Mouse (Mus musculus): Measurements from ENCODE around the gene Olfr1173. TPM values are rescaled to one million over a fixed set of nuclear protein-coding genes. Genes with fewer than 3 reads are reported as not detected.

Gene Olfr1173
- not detected for total RNA-seq (2021)
- long read RNA-seq, experiment 1: 0 reads
- long read RNA-seq, experiment 2: 0 reads

DNA sequence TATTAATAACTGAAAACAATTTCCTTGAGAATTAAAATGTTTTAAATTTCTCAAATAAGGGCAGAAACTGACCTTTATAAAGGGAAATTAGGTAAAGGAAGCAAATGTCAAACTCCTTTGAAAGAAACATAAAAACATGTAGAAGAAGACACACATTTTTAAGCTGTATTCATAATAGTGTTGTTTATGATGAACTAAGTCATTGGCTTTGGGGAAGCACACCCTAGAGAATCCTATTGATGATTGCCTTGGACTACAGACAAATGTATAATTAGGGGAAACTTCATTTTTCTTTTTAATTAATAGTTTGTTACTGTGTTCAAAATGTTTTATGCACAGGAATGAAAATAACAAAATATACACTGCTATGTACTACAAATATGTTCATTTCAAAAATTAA is at the start of gene Olfr1173:
TSS of gene Olfr1173 (minus strand) at position 101 of the 400 bp plus-strand sequence.
- intact Hi-C loops (cut with DNase I; ENCODE audit: low total_unique reads): no loop called here
- no peak for DNase-seq

DNA sequence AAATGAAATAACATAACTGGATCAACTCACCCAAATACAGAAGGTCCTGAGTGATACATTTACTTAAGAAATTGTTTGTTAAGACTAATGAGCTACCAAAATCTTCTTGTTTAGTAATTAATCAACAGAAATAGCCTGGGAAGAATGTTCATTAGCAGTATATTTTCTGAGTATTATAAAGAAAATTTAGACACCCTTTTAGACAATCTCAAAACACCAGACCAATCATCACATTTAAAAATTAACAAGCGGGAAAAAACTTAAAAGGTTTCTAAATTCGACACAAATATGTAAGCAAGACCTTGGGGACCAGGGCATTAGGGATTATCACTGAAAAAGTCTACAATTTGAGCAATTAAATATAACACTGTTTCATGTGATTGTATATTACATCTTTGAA is 47.4 kb upstream of the Olfr1173 start, which contains the start of gene Olfr1175-ps:
TSS of gene Olfr1175-ps (minus strand) at position 101 of the 400 bp plus-strand sequence.
- intact Hi-C loops (cut with DNase I; ENCODE audit: low total_unique reads): no loop called here
- no peak for DNase-seq

DNA sequence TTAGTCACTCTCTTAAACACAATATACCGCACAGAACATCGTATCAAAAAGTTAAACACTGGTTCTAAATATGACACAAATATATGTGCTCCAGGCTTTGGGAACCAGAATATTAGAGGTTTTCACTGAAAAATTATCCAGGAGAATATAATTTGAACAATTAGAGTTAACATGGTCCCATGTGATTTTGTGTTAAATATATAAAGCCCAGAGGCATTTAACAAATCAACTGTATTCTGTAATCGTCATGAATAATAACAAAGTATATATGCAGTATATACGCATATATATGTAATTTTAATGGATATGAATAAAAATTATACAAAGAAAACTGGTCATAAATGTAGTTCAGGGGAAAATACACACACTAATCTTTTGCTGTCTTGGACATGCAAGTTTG is 35.4 kb upstream of the Olfr1173 start, which contains the start of gene Olfr1174-ps:
TSS of gene Olfr1174-ps (minus strand) at position 101 of the 400 bp plus-strand sequence.
- intact Hi-C loops (cut with DNase I; ENCODE audit: low total_unique reads): no loop called here
- DNase-seq: no peak

DNA sequence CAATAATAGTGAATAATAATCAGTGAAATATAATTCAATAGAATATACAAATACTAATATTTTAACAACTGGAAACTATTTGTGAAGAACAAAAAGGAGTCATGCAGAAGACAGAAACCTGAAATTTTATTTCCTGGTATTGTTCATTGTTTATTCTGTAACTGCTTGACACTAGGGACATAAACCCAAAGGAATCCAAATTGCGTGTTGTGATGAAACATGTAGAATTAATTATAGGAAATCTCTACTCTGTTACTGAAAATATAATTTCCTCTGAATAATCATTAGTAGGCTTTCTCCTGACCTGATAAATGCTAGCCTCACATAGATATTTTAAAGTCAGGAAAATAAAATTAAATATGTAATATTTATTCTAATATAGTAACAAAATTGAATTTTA is 51.4 kb downstream of the Olfr1173 start, which contains the start of gene Olfr1170:
TSS of gene Olfr1170 (minus strand) at position 101 of the 400 bp plus-strand sequence.
- no peak for DNase-seq
- intact Hi-C loops (cut with DNase I; ENCODE audit: low total_unique reads): no loop called here

Other genes starting within 250 kb of the Olfr1173 start
- not detected for gene Olfr73, start 242.2 kb downstream of the Olfr1173 start, total RNA-seq (2021)
- not detected for gene Olfr1162, start 228.7 kb downstream of the Olfr1173 start, total RNA-seq (2021)
- not detected for gene Olfr1163, start 208.0 kb downstream of the Olfr1173 start, total RNA-seq (2021)
- not detected for gene Olfr1164, start 185.9 kb downstream of the Olfr1173 start, total RNA-seq (2021)
- gene Olfr1166, start 151.6 kb downstream of the Olfr1173 start, total RNA-seq (2021): not detected
- gene Olfr1167, start 124.7 kb downstream of the Olfr1173 start, total RNA-seq (2021): not detected
- not detected for gene Olfr1168, start 98.0 kb downstream of the Olfr1173 start, total RNA-seq (2021)
- gene Olfr1170, start 51.5 kb downstream of the Olfr1173 start, total RNA-seq (2021): not detected
- gene Olfr1174-ps, start 35.3 kb upstream of the Olfr1173 start, total RNA-seq (2021): not detected
- gene Olfr1175-ps, start 47.3 kb upstream of the Olfr1173 start, total RNA-seq (2021): not detected
- gene Olfr1176, start 56.8 kb upstream of the Olfr1173 start, total RNA-seq (2021): not detected
- not detected for gene Olfr1177-ps, start 66.6 kb upstream of the Olfr1173 start, total RNA-seq (2021)
- not detected for gene Olfr1178, start 107.2 kb upstream of the Olfr1173 start, total RNA-seq (2021)
- not detected for gene Olfr1179, start 126.6 kb upstream of the Olfr1173 start, total RNA-seq (2021)
- gene Olfr1180, start 139.3 kb upstream of the Olfr1173 start, total RNA-seq (2021): not detected
- not detected for gene Olfr1181, start 146.3 kb upstream of the Olfr1173 start, total RNA-seq (2021)
- gene Gm13757, start 169.3 kb upstream of the Olfr1173 start, total RNA-seq (2021): not detected
- not detected for gene Olfr1183, start 175.0 kb upstream of the Olfr1173 start, total RNA-seq (2021)
- gene Olfr1184, start 203.7 kb upstream of the Olfr1173 start, total RNA-seq (2021): not detected
- gene Olfr1185-ps1, start 213.4 kb upstream of the Olfr1173 start, total RNA-seq (2021): not detected
- gene Olfr1186, start 238.7 kb upstream of the Olfr1173 start, total RNA-seq (2021): not detected